Mouse (Mus musculus): Measurements from ENCODE around the gene Arhgef3. TPM values are rescaled to one million over a fixed set of nuclear protein-coding genes. Genes with fewer than 3 reads are reported as not detected.
A peak's percentile ranks its signal among the peaks of the same experiment; 100 is the strongest.

Gene Arhgef3
- polyA plus RNA-seq (2015; fragmentation: Nextera tagmentation; extraction: Ambion mirVana), result 1.5 and 1.6 TPM in 2 replicates

DNA sequence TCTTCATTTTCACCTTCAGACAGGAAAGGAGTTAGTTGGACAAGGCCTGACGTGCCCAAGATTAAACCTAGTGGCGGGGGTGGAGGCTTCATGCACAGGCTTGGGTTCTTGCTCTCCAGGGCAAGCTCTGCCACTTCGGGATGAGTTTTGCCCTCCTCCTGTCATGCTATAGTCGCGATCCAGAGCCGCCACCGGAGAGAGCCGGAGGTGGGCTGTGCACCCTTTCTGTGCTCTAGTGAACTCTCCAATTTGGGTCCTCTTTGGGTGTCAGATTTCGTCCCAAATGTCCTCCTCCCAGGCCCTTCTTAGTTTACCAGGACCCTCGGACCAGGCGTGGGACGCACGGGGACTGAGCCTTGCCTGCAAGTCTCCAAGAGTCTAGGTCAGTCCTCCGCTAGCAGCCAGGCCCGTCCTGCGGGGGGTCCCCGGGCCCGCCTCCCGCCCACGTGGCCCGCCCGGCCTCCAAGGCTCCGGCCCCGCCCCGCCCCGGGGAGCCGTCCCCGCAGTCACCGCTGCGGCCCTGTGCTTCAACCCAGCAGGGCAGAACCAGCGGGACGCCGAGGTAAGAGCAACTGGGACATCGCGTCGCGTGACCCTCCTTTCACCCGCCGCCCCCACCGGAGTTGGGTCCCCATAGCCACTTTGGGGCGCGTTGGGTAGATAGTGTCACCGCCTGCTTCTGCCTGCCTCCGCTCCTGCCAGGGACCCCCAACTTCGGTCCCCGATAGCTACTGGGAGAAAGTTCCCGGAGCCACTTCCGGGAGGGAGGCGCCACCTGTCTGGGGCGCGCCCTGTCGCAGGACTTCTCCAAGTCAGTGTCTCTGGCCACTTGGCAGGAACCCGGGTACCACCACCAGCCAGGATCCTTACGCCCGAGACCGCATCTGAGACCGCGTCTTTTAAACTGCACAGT is at the start of gene Arhgef3:
TSS of gene Arhgef3 (plus strand) at position 538 of the 913 bp plus-strand sequence.
- Histone ChIP-seq H3K27ac (no peak within 1 kb of the TSS), H3K9me3 (replicated peaks) (no peaks in the 10 kb centered on the region), H3K4me1 (peaks cover 13% of the 10 kb centered on the region), H3K36me3 (ENCODE audit: poor library complexity, severe bottlenecking) (no peaks in the 10 kb centered on the region), H3K9ac (peak within 1 kb of the TSS; percentile 61), H3K27me3 (peaks cover 48% of the 10 kb centered on the region), H3K4me3 (peak within 1 kb of the TSS; percentile 54), H3K4me2 (peak within 1 kb of the TSS; percentile 98)
- peak; percentile 68 for ATAC-seq
- WGBS, result under 1% methylated on average over 57 of the region's 58 CpGs

DNA sequence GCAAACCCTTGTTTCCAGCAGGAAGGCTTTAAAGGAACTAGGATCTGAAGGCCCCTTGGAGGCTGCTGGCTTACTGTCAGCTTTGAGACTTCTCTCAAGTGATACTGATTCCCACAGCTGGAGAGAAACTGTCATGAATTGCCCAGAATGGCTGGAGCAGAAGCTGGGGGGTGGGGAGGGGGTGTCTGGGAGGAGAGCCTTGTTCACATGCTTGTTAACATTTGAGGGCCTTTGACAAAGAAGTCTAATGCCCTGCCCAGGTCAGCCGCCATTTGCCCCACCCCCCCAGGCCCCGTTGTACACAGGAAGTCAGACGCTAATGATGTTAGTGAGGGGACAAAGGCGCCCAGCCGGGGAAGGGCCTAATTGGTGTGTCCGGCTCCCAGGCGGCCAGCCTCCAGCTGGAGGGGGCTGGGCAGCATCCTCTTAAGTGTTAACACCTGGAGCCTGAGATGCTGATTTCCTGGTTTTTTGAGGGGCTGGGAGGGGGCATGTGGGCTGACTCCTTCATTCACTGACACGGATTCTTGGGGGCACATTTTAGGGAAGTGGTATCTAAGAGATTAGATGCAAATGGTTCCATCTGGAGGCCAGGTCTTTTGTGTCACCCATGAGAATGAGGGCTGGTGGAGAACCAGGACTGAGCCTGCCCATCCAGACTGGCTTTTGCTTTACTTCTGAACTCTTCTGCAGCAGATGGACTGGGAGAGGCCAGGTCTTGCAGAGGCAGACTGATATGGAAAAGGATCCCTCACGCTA is 48.3 kb upstream of the Arhgef3 start:
- Histone ChIP-seq H3K4me1 (peaks cover 45% of the 10 kb centered on the region), H3K9ac (no peak overlapping the region), H3K4me2 (peak overlapping the region; percentile 32)

DNA sequence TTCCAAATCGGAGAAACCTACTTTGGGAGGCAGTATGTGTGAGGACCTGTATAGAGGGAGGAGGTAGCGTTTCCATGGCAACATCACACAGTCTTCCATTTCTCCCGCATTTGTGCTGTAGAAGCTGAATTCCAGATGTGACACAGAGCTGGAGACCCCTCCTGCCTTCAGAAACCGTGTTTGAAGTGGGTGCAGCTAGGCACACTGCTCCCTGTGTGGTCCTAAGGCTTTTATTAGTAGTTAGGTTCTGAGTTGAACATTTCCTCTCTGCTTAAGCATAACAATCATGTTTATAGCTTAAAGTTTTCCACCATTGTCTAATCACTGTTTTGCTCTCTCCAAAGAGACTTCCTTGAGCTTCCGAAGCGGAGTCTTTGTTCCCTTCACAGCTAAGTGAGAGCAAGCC is 46.8 kb upstream of the Arhgef3 start:
- Histone ChIP-seq H3K4me3 (no peak overlapping the region), H3K27ac (peak overlapping the region; percentile 12), H3K36me3 (ENCODE audit: poor library complexity, severe bottlenecking) (no peaks in the 10 kb centered on the region), H3K9me3 (replicated peaks) (no peaks in the 10 kb centered on the region), H3K4me2 (no peak overlapping the region), H3K4me1 (peaks cover 54% of the 10 kb centered on the region), H3K27me3 (no peaks in the 10 kb centered on the region), H3K9ac (no peak overlapping the region)
- 23% methylated on average over 6 of the region's 6 CpGs for WGBS
- ATAC-seq, result peak; percentile 65

More for the DNA sequence above, 48.3 kb upstream of the Arhgef3 start:
- 5% methylated on average over 9 of the region's 9 CpGs for WGBS
- Histone ChIP-seq H3K36me3 (ENCODE audit: poor library complexity, severe bottlenecking) (no peaks in the 10 kb centered on the region), H3K27ac (peak overlapping the region; percentile 40; the same call in 1 of the 2 replicates), H3K27me3 (no peaks in the 10 kb centered on the region), H3K9me3 (replicated peaks) (no peaks in the 10 kb centered on the region), H3K4me3 (no peak overlapping the region)
- ATAC-seq, result peak; percentile 67; the same call in 1 of the 2 replicates

DNA sequence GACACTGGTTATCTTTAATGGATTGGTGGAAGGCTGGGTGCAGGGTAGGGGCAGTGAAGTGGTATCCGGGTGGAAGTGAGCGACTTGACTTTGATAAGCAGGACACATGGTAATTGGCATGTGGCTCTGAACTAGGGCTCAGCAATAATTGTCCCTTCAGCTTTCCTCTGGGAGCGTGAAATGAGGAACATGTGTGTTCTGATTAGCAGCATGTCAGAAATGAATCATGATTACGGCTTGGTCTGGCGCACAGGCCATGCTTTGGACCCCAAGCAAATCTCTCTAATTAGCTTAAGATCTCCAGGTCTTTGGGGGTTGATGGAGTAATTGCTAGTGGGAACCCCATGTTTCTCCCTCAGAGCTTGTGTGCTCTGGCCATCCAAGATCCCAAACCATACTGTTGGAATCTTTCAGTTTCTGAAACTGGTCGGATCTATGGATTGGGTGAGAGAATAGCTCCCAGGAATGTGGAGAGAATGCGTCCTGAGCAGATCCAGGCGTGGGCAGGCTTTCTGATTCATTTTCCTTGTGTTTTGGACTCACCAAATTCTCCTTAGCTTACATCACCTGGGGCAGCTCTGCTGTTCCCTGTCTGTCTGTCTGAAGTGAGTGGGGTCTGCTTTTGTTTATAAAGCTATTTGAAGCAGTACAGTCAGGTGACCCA is 45.1 kb upstream of the Arhgef3 start:
- 43% methylated on average over 8 of the region's 8 CpGs for WGBS
- H3K36me3 ChIP-seq (ENCODE audit: poor library complexity, severe bottlenecking), result no peaks in the 10 kb centered on the region
- no peaks in the 10 kb centered on the region for H3K27me3 ChIP-seq
- H3K4me3 ChIP-seq, result no peak overlapping the region
- no peak overlapping the region for H3K4me2 ChIP-seq
- H3K27ac ChIP-seq, result no peak overlapping the region
- H3K4me1 ChIP-seq, result peaks cover 54% of the 10 kb centered on the region
- no peak for ATAC-seq
- no peak overlapping the region for H3K9ac ChIP-seq
- H3K9me3 ChIP-seq (replicated peaks), result no peaks in the 10 kb centered on the region

DNA sequence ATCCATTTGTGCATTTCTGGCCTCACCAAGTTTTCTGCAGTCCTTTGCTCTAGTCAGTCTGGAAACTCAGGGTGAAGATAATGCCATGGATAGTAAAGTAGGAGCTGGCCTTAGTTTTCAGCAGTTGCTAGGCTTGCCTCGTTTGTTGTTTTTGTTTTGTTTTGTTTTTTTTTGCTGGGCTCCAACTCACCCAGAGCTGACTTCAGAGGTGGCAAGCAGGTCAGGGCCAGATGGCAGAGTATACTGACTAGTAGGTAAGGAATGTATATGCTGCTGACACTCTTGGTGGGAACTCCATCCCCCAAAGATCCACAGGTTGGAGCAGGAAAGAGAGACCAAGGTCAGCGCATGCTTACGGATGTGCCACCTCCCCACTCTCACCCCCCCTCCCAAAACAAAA is 44.6 kb upstream of the Arhgef3 start:
- H3K9ac ChIP-seq, result no peak overlapping the region
- H3K4me2 ChIP-seq, result no peak overlapping the region
- H3K9me3 ChIP-seq (replicated peaks), result no peaks in the 10 kb centered on the region
- WGBS, result 56% methylated on average over 3 of the region's 3 CpGs
- no peaks in the 10 kb centered on the region for H3K36me3 ChIP-seq (ENCODE audit: poor library complexity, severe bottlenecking)
- H3K4me1 ChIP-seq, result peaks cover 55% of the 10 kb centered on the region
- no peak for ATAC-seq
- H3K27me3 ChIP-seq, result no peaks in the 10 kb centered on the region
- no peak overlapping the region for H3K4me3 ChIP-seq
- no peak overlapping the region for H3K27ac ChIP-seq

DNA sequence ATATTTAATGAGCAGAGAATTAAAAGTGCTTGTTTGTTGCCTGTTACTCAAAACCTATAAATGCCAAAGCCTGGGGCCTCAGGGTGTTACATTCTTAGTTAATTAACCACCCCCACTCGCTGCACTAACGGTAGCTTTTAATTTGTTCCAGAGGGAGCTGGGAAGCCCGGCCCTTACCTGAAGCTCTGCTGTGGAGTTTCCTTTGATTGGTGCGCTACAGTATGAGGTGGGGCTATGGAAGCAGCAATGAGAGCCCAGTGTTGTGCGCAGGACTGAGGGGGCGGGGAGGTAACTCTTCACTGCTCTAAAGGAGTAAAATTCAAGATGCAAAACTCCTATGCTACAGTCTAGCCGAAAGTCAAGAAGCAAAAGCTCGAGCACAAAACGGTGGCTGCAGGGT is 43.9 kb upstream of the Arhgef3 start:
- Histone ChIP-seq H3K4me1 (peaks cover 56% of the 10 kb centered on the region), H3K27me3 (no peaks in the 10 kb centered on the region), H3K9me3 (replicated peaks) (no peaks in the 10 kb centered on the region), H3K4me3 (no peak overlapping the region), H3K36me3 (ENCODE audit: poor library complexity, severe bottlenecking) (no peaks in the 10 kb centered on the region), H3K9ac (no peak overlapping the region), H3K4me2 (no peak overlapping the region), H3K27ac (no peak overlapping the region)
- 16% methylated on average over 9 of the region's 9 CpGs for WGBS
- ATAC-seq, result no peak

DNA sequence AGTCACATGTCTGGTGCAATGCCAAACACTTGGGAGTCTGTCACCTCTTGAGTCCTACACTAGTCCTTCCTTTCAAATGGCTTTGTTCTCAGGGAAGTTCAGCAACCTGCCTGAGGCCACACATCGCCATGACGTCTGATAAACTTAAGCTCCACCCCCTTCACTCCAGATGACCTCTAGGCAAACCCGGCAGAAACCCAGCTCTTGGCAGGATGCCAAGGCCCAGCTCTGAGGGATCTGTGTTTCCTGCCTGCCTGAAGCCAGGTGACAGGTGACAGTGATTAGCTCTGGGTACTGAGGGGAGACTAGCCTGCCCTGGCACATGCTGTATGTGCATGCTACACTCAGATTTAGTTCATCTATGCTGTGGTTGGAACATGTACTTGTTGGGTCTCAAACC is 42.7 kb upstream of the Arhgef3 start:
- Histone ChIP-seq H3K9me3 (replicated peaks) (no peaks in the 10 kb centered on the region), H3K4me2 (no peak overlapping the region), H3K27me3 (no peaks in the 10 kb centered on the region), H3K36me3 (ENCODE audit: poor library complexity, severe bottlenecking) (no peaks in the 10 kb centered on the region), H3K27ac (no peak overlapping the region), H3K9ac (no peak overlapping the region), H3K4me3 (no peak overlapping the region), H3K4me1 (peaks cover 50% of the 10 kb centered on the region)
- no peak for ATAC-seq
- WGBS, result 37% methylated on average over 3 of the region's 3 CpGs

DNA sequence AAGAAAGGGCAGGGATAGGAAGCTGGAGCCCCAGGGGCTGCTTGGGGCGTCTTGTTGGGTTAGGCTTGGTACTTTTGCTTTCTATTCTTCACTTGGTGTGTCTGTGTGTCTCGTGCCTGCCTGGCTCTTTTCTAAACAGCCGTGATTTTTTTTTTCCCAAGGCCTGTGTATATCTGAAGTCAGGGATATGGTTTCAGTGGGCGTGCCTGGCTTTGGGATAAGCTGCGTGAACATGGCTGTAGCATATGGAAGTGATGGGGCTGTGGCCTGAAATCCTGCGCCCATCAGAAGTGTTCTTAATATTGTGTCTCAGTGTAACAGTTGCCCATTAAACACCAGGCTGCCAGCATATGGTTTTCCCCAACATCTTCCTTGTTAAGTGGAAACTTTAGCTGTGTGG is 39.6 kb upstream of the Arhgef3 start:
- Histone ChIP-seq H3K4me1 (peaks cover 34% of the 10 kb centered on the region), H3K27me3 (no peaks in the 10 kb centered on the region), H3K9me3 (replicated peaks) (no peaks in the 10 kb centered on the region), H3K9ac (no peak overlapping the region), H3K36me3 (ENCODE audit: poor library complexity, severe bottlenecking) (no peaks in the 10 kb centered on the region), H3K27ac (no peak overlapping the region), H3K4me3 (no peak overlapping the region), H3K4me2 (no peak overlapping the region)
- 76% methylated on average over 6 of the region's 6 CpGs for WGBS
- ATAC-seq, result no peak

DNA sequence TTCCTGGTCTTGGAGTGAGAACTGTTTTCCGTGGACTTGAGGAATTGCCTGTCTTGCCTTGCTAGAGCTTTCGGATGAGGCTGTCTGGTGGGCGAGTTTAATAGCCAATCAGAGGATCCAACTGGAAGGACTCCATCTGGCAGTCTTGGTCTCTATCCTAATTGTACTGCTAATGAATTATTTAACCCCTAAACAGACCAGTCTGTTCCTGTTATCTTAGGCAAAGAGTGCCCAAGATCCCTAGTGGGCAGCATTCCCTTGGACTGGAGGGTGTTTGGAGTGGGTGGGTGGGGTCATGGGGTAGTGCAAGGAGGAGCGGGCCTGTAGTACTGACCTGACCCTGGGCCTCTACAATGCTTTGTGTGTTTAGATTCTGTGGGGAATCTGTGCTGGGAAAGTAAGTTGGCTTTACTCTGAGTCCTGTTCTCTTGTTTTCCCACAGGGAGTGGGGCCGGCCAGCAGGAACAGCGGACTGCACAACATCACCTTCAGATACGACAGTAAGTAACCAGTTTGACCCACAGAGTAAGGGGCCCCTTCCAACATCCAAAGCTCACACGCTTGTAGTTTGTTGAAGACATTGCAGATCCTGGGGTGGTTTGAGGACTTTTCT is 38.7 kb upstream of the Arhgef3 start:
- Histone ChIP-seq H3K36me3 (ENCODE audit: poor library complexity, severe bottlenecking) (no peaks in the 10 kb centered on the region), H3K9ac (no peak overlapping the region), H3K27me3 (no peaks in the 10 kb centered on the region), H3K4me3 (no peak overlapping the region), H3K4me2 (no peak overlapping the region), H3K9me3 (replicated peaks) (no peaks in the 10 kb centered on the region), H3K27ac (no peak overlapping the region), H3K4me1 (peaks cover 26% of the 10 kb centered on the region)
- peak; percentile 69 for ATAC-seq
- WGBS, result 70% methylated on average over 8 of the region's 8 CpGs

DNA sequence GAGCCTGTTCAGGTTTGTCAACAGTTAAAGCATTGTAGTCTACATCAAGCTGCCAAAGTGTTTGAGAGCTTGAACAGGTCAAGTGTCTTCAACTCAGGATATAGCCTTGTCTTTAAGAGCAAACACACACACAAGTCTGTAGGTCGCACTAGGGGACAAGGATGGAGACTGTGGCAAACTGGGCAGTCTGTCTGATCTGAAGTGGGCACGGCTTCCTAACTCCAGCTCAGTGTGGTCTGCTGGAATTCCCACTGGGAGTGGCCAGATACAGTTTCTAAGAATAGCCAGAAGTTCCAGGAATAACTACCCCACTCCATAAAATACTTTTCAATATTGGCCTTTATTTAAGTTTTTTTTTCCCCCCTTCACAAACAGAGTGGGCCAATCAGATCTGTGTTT is 38.2 kb upstream of the Arhgef3 start:
- Histone ChIP-seq H3K27ac (no peak overlapping the region), H3K9ac (no peak overlapping the region), H3K4me3 (no peak overlapping the region), H3K27me3 (no peaks in the 10 kb centered on the region), H3K4me1 (peaks cover 21% of the 10 kb centered on the region), H3K36me3 (ENCODE audit: poor library complexity, severe bottlenecking) (no peaks in the 10 kb centered on the region), H3K4me2 (no peak overlapping the region), H3K9me3 (replicated peaks) (no peaks in the 10 kb centered on the region)
- ATAC-seq, result no peak
- WGBS, result 100% methylated on average over 2 of the region's 2 CpGs

DNA sequence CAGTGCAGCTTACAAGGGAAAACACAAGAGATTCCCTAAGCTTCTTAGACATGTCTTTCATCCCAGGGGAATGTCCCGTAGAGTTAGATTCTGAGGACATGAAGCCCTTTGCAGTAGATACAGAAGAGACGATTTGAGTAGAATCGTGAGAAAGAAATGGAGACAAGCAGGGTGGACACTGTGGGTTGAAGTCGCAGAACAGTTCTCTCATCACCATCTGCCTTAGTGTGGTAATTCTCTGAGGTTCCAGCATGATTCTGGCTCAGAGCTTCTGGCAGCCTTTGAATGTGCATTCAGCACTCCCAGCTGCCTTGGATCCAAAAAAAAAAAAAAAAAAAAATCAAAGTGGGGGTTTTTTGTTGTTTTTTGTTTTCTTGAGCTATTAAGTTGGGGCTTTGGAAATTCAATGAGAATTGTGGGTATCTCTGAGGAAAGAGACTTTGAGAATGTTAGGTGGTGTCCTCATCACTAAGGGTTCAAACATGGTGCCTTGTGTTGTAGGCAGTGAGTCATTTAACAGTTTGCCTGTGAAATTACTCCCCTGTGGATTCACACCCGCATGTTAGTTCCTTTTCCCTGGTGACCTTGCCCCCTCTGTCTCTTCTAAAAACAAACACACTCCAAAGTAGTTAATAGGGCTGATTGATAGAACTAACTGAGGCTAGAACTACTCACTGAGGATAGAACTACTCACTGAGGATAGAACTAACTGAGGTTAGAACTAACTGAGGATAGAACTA is 33.0 kb upstream of the Arhgef3 start:
- no peak overlapping the region for H3K4me3 ChIP-seq
- ATAC-seq, result no peak
- no peaks in the 10 kb centered on the region for H3K9me3 ChIP-seq (replicated peaks)
- no peak overlapping the region for H3K4me2 ChIP-seq
- H3K27ac ChIP-seq, result no peak overlapping the region
- no peak overlapping the region for H3K9ac ChIP-seq
- H3K4me1 ChIP-seq, result 0 out of 2 replicates have a peak, but pooled peaks cover 2% of the 10 kb centered on the region
- H3K36me3 ChIP-seq (ENCODE audit: poor library complexity, severe bottlenecking), result no peaks in the 10 kb centered on the region
- WGBS, result 79% methylated on average over 5 of the region's 5 CpGs
- H3K27me3 ChIP-seq, result no peaks in the 10 kb centered on the region

All from forebrain, embryonic 13.5 days (tissue).